Mouse (Mus musculus) 416B (cell line): Measurements from ENCODE around the gene Alpl.
A peak's percentile ranks its signal among the peaks of the same experiment; 100 is the strongest.

Source experiments
- DNase-seq: peaks from one replicate; pipeline ENCODE4 v3.0.0; 2011; ENCODE audit warnings: low read depth

Alpl gene

GRCm38 (mm10) chr4:137795611-137796557 is at the start of gene Alpl:
Gene Alpl, minus strand, starts transcription at chr4:137796384.
- no peak for DNase-seq

GRCm38 (mm10) chr4:137844656-137845055 is 48.5 kb upstream of the Alpl start:
- peak; percentile 71 for DNase-seq

GRCm38 (mm10) chr4:137839452-137839851 is 43.3 kb upstream of the Alpl start:
- no peak for DNase-seq

GRCm38 (mm10) chr4:137838791-137839190 is 42.6 kb upstream of the Alpl start:
- DNase-seq: no peak

- DNase-seq: peak; percentile 63
These were observed 41.6 kb upstream of the Alpl start for GRCm38 (mm10) chr4:137837792-137838191.

- no peak for DNase-seq
These were observed 40.6 kb upstream of the Alpl start for GRCm38 (mm10) chr4:137836741-137837140.

- peak; percentile 64 for DNase-seq
These were observed 39.6 kb upstream of the Alpl start for GRCm38 (mm10) chr4:137835624-137836337.

GRCm38 (mm10) chr4:137831598-137831997 is 35.4 kb upstream of the Alpl start:
- DNase-seq: no peak

GRCm38 (mm10) chr4:137830380-137830779 is 34.2 kb upstream of the Alpl start:
- no peak for DNase-seq

- DNase-seq: no peak
These were observed 28.7 kb upstream of the Alpl start for GRCm38 (mm10) chr4:137824881-137825280.

- DNase-seq: no peak
These were observed 27.4 kb upstream of the Alpl start for GRCm38 (mm10) chr4:137823542-137823941.

- DNase-seq: no peak
These were observed 26.4 kb upstream of the Alpl start for GRCm38 (mm10) chr4:137822537-137822936.

- peak; percentile 67 for DNase-seq
These were observed 24.5 kb upstream of the Alpl start for GRCm38 (mm10) chr4:137820721-137821120.

- DNase-seq: peak; percentile 12
These were observed 23.3 kb upstream of the Alpl start for GRCm38 (mm10) chr4:137819487-137819886.

- no peak for DNase-seq
These were observed 22.2 kb upstream of the Alpl start for GRCm38 (mm10) chr4:137818341-137818740.

GRCm38 (mm10) chr4:137816216-137816615 is 20.0 kb upstream of the Alpl start:
- no peak for DNase-seq

- no peak for DNase-seq
These were observed 19.3 kb upstream of the Alpl start for GRCm38 (mm10) chr4:137815473-137815872.

- DNase-seq: no peak
These were observed 18.0 kb upstream of the Alpl start for GRCm38 (mm10) chr4:137814140-137814539.

- DNase-seq: no peak
These were observed 16.9 kb upstream of the Alpl start for GRCm38 (mm10) chr4:137812946-137813708.

- no peak for DNase-seq
These were observed 13.8 kb upstream of the Alpl start for GRCm38 (mm10) chr4:137809999-137810398.

- DNase-seq: peak; percentile 79
These were observed 11.2 kb upstream of the Alpl start for GRCm38 (mm10) chr4:137807301-137807851.

- DNase-seq: no peak
These were observed 5.0 kb upstream of the Alpl start for GRCm38 (mm10) chr4:137801196-137801595.
